Mouse (Mus musculus): ENCODE results near the gene Fgr.

The Fgr gene

DNA sequence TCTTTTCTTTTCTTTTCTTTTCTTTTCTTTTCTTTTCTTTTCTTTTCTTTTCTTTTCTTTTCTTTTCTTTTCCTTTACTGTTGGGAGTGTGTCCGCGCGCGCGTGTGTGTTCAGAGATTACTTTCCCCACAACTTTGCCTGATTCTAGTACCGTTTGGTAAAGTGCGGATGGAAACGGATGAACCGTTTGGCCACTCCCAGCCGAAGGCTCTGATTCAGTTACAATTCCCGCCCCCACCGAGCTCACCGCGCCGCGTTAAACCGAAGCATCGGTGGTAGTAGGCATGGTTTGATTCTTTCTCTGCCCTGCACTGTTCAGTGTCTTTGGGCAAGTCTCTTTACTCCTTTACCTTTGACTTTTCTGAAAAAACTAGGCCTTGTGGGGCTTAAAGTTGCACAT lies 65.9 kb downstream of the Fgr start:
- DNase-seq, result no peak

DNA sequence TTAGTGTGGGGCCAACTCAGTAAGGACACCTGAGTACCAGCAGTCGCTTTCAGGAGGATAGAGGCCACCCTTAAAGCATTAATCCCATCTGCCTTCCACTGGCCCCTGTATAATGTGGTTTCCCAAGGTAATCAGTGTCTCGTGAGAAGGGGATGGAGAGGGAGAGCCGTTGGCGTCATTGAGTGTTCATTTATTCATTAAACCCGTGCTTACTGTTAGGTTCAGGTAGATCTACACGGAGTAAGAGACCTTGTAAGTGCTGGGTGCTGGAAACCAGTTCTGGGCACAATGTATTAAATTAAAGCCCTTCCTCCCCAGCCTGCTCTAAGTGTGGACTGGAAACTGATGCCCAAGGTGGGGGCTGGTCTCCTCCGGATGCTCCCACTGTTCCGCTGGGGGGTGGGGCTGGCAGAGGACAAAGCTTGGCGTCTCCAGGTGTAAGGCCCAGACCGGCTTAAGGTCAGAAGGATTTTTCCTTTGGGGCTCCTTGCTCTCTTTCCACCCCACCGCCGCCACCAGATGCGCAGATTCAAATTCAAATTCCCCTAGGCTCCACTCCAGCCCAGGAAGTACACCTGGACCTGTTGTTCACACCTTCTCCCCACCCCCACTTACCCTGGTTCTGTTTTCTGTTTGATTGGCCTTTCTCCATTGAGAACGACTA lies 66.5 kb downstream of the Fgr start:
- no peak for DNase-seq

DNA sequence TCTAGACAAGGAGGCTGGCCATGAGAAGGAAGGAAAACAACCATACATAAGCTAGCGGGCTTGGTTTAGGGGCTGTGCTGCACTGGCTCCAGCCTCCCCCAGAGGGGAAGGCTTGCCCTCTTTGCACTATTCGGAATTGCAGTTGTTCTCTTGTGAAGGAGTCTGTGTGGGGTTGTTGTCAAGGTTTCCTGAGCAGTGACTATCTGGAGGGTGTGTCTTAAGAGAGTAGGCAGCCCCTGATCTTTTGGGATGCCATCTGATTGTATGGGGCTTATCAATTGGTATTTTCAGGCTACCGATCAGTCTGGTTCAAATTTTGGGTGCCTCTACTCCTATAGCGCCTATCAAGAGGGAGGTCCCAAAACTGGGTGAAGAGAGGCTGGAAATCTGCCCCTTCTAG lies 68.3 kb downstream of the Fgr start:
- no peak for DNase-seq

DNA sequence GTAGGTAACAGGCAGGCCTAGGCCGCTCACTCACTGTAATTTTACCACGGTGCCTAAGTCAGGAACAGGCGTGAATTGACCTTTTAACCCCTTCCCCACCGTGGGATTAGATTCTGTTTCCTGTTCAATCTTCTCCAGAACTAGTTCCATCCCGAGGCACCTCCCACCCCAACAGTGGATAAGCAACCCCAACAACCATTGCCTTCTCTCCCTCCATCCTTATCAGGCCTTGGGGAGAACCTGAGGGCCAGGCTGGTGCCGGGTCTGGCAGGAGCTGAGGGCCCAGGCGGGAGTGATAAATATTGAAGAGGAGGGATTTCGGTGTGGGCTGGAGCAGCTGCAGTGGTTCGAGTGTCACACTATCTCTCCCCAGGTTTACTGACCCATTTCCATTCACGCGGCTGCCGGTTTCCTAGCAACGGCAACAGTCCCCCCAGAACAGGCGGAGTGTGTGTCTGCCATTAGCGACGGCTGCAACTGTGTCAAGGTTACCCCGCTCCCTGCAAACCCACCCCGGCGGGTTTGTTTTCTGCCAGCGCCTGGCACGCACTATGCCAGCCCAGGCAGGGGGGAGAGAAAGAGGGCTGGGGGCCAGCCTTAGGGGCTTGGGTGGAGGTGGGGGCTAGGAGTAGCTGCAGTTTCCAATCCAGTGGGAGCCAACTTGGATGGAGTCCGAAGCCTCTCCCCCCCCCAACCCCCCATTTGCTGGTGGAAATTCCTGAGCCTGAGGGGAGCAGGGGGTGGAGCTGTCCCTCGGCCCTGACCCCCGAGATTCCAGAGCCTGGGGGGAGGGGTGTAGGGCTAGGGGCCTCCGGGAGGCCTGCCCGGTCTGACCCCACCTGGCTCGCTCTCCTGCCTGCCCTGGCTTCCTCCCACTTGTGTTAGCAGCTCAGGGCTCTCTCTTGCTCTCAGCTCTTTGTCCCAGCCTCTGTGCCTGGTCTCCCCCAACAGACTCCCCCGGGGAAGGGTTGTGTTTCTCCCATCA lies 69.0 kb downstream of the Fgr start:
- no peak for DNase-seq

DNA sequence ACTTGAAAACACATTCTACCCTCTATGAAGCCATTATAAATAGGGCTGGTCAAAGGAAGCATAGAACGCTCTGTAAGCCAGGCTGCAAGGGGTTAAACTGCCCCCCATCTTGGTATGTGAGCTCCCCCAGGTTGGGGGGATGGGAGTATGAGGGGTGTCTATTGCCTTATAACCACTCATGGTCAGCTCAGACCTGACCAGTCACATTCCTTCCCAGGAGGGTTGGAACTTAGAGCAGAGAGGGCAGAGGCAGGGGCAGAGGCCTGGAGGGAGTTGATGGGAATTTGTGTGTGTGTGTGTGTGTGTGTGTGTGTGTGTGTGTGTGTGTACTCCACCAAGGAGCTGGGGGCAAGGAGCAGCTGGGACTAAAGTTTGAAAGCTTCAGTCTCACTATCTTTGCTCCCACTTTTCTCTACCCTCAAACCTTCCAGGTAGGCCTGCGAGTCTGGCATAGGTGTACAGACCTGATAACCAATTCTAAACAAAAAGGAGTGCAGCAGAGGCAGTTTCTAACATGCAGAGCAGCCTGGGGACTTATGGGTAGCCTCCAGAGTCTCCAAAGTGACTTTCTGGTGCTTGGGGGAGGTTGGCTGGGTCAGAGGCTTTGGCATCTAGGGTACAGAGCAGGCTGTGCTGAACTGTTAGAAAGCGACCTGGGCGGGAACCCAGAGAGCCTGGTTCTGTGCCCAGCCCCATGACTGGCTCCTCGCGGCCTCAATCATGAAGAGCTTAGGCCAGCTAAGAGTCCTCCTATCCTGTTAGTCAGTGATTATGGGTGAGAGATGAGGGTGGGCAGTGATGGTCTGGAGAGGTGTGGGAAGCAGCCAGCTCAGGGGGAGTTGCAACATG lies 70.1 kb downstream of the Fgr start:
- DNase-seq, result no peak

DNA sequence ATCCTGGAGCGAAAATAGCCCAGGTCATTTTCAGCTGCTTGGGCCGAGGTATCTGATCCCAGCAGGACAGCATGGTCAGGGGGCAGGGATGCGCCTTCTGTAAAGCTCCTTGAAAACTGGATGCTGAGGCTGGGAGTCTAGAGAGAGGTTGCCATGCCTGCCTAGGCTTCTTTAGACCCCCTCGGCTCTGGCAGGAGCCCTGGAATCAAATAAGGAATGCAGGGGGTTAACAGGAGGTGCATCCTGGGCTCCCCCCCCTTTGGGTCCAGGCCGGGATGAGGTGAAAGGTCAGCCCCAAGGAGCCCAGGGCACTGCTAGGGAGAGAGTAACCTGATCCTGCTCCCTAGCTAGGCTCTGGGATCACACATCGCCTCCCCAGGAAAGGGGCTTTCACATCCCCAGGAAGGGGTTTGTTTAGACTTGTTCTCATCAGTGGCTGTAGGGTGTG lies 70.8 kb downstream of the Fgr start:
- no peak for DNase-seq

DNA sequence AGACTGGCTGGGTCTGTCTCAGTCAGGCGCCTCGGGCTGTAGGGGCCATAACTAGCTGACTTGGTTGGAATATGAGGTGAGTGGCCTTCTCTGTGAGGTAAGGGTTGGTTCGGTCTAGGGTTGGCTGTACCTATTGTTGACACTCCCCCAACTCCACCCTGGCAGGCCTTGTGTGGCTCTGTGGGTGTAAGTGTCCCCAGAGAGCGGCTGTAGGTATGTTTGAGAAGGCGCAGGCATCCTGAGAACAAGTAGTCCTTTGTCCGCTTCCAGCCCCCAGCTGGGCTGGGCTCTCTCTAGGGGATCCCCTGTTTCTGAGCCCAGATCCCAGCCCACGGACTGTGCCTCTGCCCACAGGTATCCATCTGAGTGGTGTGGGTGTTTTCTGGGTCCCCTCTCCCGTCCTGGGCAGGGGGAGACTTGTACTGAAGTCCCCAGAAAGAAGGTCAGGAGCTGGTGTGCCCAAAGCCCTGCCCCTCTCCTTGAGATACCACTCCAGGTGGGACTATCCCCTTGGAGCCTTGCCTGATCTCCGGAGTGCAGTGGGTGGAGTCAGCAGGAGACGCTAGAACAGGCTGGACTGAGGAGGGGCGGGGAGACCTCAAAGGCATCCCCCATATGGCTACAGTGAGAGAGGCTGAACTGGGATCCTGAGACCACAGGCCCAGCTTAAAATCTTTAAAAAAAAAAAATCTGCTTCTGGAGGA lies 72.0 kb downstream of the Fgr start:
- DNase-seq, result no peak

DNA sequence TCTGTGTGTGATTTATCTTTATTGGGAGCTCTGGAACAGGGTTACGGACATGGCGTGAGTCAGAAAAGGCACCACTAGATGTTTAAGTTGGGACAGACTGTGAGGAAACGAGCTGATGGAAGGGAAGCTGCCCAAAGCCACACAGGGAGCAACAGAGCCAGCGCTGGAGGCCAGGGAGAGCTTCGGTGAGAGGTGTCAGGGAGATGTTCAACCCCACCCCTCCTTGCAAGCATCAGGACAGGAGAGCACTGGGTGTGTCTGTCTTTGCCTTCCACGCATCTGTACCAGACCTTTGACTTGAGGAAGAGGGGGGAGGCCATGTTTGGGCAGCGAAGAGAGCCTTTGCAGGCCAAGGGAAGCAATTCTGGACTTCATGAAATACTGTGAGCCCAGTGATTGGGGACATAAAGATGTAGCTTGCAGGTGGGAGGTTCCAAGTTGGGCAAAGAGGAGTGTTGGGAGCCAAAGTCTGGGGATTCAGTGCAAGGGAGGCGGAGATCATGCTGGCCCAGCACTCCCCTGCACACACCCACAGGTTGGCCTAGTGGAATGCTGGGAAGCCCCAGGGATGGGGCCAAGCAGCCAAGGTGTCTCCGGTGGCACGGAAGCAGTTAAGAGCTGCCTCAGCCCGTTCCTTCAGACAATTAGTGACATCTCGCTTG lies 72.9 kb downstream of the Fgr start:
- no peak for DNase-seq

DNA sequence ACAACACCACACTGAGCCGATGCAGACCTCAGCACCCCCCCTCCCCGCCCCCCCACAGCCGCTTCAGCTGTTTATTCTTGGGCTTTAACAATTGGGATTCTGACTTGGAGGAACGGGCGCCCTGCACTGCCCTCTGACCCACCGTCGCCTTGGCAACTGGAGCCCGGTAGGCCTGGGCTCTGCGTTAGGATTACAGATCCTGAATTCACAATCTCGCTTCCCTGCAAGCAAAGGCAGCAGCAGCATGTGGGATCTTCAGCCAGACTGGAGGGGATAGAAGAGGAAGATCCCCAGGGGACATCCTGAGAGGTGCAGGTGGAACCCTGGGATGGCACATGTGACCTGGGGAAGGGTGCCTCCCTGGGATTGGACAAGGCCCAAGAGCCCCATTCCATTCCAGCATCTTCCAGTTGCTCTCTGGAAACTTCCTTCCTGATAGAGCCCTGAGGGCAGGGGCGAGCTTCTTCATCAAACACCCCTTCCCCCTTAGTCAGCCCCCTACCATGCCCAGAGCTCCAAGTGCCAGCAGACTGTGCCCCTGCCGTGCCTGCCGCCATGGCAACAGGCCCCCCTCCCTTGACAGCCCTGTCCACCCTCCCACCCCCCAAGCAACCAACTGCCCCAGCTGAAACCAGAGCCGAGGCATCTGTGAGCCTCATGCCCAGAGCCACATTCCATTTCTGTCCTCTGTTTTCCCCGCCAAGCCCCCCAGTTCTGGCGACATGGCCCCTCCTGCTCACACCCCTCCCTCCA lies 73.6 kb downstream of the Fgr start:
- DNase-seq, result no peak

DNA sequence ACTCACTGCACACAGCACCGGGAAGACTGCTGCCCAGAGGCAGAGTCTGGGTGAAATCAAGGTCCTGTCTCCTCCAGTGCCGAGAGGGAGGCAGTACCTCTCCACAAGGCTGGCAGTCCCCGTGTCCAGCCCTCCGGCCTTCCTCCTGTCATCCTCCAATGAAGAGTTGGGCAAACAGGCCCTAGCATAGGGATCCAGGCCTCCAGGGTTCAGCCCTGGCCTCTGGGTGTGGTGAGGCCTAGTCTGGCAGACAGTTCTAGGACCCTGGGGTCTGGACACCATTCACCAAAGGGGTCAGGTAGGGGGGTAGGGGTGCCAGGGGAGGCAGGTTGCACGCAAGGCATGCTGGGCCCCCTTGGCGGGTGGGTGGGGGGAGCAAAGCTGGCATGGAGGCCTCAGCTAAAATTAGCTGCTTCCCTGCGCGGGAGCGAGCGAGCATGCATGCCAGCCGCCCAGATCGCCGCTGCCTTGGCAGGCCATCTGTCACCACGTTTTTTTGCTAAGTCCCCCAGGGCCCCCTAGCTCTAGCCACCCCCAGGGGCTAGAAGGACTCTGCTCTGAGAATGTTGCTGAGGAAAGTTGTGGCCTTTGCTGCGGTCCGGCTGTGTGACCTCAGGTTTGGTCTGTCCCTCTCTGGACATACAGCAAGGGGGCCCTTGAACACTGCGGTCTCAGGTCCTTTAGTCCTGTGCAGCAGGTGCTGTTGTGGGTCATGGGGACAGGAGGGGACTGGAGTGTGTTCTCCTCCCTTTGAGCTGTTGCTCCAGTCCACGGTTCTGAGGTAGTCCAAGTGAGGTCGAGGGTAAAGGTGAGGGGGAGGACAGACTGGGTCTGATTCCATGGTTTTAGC lies 75.4 kb downstream of the Fgr start:
- DNase-seq, result no peak

DNA sequence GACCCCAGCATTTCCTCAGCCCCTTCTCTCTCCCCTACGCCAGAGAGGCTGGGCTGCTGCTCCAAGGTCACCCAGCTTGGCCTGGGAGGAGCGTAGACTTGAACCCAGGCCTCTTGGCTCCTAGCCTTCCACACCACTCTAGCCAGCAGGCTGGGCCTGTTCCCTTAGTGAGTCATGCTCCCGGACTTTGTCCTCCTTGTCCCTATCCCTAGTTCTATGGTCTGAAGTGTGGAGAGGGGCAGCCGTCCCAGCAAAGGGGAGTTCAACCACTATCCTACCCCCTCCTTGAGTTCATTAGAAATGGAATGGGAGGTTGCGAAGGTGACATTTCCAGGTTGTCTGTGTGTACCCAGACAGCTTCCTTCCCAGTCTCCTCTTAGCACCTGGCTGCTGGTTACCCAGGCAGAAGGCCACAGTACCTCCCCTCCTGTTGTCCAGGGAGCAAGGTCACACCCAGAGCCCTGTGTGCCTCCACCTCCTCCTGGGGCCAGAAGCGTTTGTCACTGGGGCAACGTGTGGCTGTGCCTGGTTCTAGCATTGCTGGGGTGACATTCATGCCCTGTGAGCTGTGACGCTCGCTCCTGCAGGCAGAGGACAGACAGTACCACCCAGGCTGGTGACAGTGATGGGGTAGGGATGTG lies 76.4 kb downstream of the Fgr start:
- DNase-seq, result no peak

DNA sequence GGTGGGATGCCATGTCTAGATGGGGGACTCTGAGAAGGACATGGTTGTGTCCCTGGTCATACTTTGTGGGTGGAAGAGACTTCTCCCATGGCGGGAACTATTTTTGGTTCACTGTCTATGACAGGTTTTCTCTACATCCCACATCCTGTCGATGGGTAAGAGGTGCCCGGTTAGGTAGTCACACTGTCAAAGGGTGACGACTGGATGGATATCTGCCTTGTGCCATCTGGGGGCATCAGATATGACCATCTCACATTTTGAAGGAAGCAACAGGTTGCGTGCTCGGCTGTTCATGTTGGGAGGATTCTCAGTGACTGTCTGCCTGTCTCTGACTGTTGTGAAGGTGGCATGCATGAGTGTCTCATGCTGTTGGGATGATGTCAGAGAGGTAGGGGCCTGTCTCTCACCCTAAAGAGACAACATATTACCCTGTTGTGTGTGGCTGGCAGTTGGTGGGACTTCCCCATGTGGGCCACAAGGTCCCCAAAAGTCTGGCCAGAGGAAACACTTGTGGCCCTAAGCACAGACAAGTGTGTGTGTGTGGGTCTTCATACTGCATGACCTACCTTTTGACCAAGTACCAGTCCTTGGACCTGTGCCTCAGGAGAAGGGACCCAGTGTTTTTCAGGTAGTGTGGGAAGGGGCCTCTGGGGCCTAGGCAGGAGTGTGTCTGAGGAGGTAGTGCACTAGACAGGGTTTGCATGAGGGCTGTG lies 77.1 kb downstream of the Fgr start:
- DNase-seq, result no peak

DNA sequence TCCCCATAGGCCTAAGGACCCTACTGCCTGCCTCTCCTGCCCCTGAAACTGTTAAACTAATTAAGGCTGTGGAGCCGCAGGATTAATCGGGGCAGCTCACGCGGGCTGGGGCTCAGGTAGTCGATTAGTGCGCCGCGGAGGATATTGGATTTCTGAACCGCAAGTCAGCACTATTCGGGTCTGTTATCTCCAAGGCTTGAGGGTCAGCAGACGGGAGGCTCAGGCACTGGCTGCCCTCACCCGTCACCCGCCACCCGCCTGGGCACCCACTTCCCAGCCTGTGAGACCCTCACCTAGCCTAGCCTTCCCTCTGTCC lies 77.6 kb downstream of the Fgr start:
- no peak for DNase-seq
